In genomic region chr17:46556584-46556945, GRCm38 (mm10) we compare ENCODE assay signal across 9 mouse cellular contexts. TPM values are rescaled to one million over a fixed set of nuclear protein-coding genes. Genes with fewer than 3 reads are reported as not detected.
DNase-seq lines count a peak whose midpoint lies in the region; TF ChIP-seq lines count a peak whose summit lies in the region.
"Had no signal": no experiment of that assay in that cellular context is flagged by ENCODE, and none has a peak within 500 bp of the region (broad histone marks: within the 10 kb centered on the region; RNA-seq: fewer than 3 reads in every experiment).

No protein-coding gene starts in this region.

- intact Hi-C loops in gastrocnemius, adult 2 months (cut with DNase I), result loop anchor here (10.0 kb wide), 1 partner anchor 148 kb away; the partner anchor contains the start of gene Ppp2r5d
- intact Hi-C loops in left cerebral cortex, postnatal 25 days (cut with DNase I), result no loop called here

- H3K4me3 ChIP-seq in gastrocnemius, adult 2 months, result peak overlapping the region; percentile 98
- peak overlapping the region; percentile 50 to 98 for H3K4me3 ChIP-seq in ES-E14 (ENCODE audit: insufficient read depth in 1 of 2, low read depth in 1 of 2, low read length in 2 of 2, poor library complexity in 1 of 2, severe bottlenecking in 1 of 2)
- peak overlapping the region; percentile 100 for H3K4me3 ChIP-seq in forebrain, embryonic 10.5 days
- peak overlapping the region; percentile 97 for H3K4me3 ChIP-seq in megakaryocyte, embryonic 14.5 days (replicated peaks)

- peak; percentile 38 for DNase-seq in gastrocnemius, adult 2 months
- DNase-seq in gastrocnemius, postnatal 25 days, result no peak
- DNase-seq in ES-E14 (ENCODE audit: low read depth, low spot score), result no peak
- DNase-seq in forebrain, embryonic 10.5 days (ENCODE audit: extremely low spot score, low spot score), result no peak
- peak; percentile 79 for DNase-seq in kidney, postnatal 10 days
- DNase-seq in thymus, postnatal 0 days (ENCODE audit: low spot score), result peak; percentile 63
- DNase-seq in left cerebral cortex, postnatal 25 days (ENCODE audit: low spot score in 2 of 2), result no peak

- no peak for TF ChIP-seq CTCF in gastrocnemius, adult 2 months (IDR thresholded peaks at IDR 0.05)

- peak overlapping the region; percentile 98 for H3K27ac ChIP-seq in gastrocnemius, adult 2 months
- peak overlapping the region; percentile 35; the same call in 1 of the 2 replicates for H3K27ac ChIP-seq in ES-E14 (ENCODE audit: insufficient read depth, low read depth, low read length, poor library complexity, severe bottlenecking)
- H3K27ac ChIP-seq in forebrain, embryonic 10.5 days, result peak overlapping the region; percentile 97

- peaks cover 5 to 7% of the 10 kb centered on the region in 2 experiments; a peak in 2 of 4 replicates for H3K4me1 ChIP-seq in ES-E14 (ENCODE audit: control insufficient read depth in 2 of 2, insufficient read depth in 2 of 2, low read length in 2 of 2, poor library complexity in 1 of 2)
- H3K4me1 ChIP-seq in forebrain, embryonic 10.5 days, result peaks cover 54% of the 10 kb centered on the region
- H3K4me1 ChIP-seq in megakaryocyte, embryonic 14.5 days, result peaks cover 54% of the 10 kb centered on the region

- in situ Hi-C loops in ES-E14 (cut with MboI; ENCODE audit: low sequenced_read_pairs in 2 of 2, unreplicated experiment in 2 of 2), result no loop called here

- H3K9me3 ChIP-seq in ES-E14 (ENCODE audit: control insufficient read depth, insufficient read depth, low read depth, low read length), result no peaks in the 10 kb centered on the region
- H3K9me3 ChIP-seq in forebrain, embryonic 10.5 days, result no peaks in the 10 kb centered on the region
- no peaks in the 10 kb centered on the region for H3K9me3 ChIP-seq in megakaryocyte, embryonic 14.5 days

- H3K27me3 ChIP-seq in forebrain, embryonic 10.5 days (ENCODE audit: poor library complexity, severe bottlenecking), result peaks cover 9% of the 10 kb centered on the region
- no peaks in the 10 kb centered on the region for H3K27me3 ChIP-seq in megakaryocyte, embryonic 14.5 days (replicated peaks)
- H3K27me3 ChIP-seq: Patski had no signal

- peak overlapping the region; percentile 79 for H3K9ac ChIP-seq in ES-E14 (ENCODE audit: insufficient read depth, low read depth, low read length, poor library complexity, severe bottlenecking)

- peaks cover 2% of the 10 kb centered on the region; the same call in 1 of the 2 replicates for H3K36me3 ChIP-seq in ES-E14 (ENCODE audit: control insufficient read depth, insufficient read depth, low read length, poor library complexity, severe bottlenecking)
- H3K36me3 ChIP-seq in forebrain, embryonic 10.5 days (replicated peaks), result peaks cover 9% of the 10 kb centered on the region
- peaks cover 22% of the 10 kb centered on the region for H3K36me3 ChIP-seq in megakaryocyte, embryonic 14.5 days (replicated peaks; ENCODE audit: low read length)

- WGBS in forebrain, embryonic 10.5 days, result 0% methylated on average over 11 of the region's 11 CpGs

TF ChIP-seq in ES-E14, 5 proteins besides CTCF, POLR2A, EP300 and RAD21:
- TF ChIP-seq HCFC1 (IDR thresholded peaks at IDR 0.05; ENCODE audit: borderline replicate concordance, insufficient read depth, low read length) (no peak; the same call in 1 of the 2 replicates), ZC3H11A (IDR thresholded peaks at IDR 0.05; ENCODE audit: borderline replicate concordance, low read depth, low read length) (no peak), ZNF384 (IDR thresholded peaks at IDR 0.05; ENCODE audit: low read depth, low read length) (no peak), MAFK (IDR thresholded peaks at IDR 0.05; ENCODE audit: insufficient read depth, low read depth, low read length) (no peak), CHD2 (IDR thresholded peaks at IDR 0.05; ENCODE audit: low read depth, low read length) (no peak)

RNA-seq across cellular contexts. Expression of gene Srf, which starts 0.6 kb away (rescaled TPM):
- total RNA-seq in gastrocnemius, adult 2 months (2021), result 10 to 100 TPM; 82.4 to 89.3 TPM
- 10 to 100 TPM; 64.6 to 85.8 TPM for total RNA-seq in gastrocnemius, postnatal 25 days (2021)
- total RNA-seq in ES-E14 (2012; rRNA removed), result 65.2 and 75.6 TPM in 2 replicates
- polyA plus RNA-seq in forebrain, embryonic 10.5 days (2016; fragmentation: Nextera tagmentation; extraction: Ambion mirVana), result 5.4 and 5.5 TPM in 2 replicates
- polyA plus RNA-seq in megakaryocyte, embryonic 14.5 days (2012; ENCODE audit: insufficient read depth, low replicate concordance), result 148 and 196 TPM in 2 replicates
- 5.0 and 7.5 TPM in 2 replicates for polyA plus RNA-seq in thymus, postnatal 0 days (2015; fragmentation: Nextera tagmentation; extraction: Ambion mirVana)
- 10 to 100 TPM; 58.8 to 63.8 TPM for total RNA-seq in left cerebral cortex, postnatal 25 days (2021)

RNA-seq across cellular contexts. Expression of gene Cul9, which starts 10.4 kb away (rescaled TPM):
- total RNA-seq in gastrocnemius, adult 2 months (2021), result 10 to 100 TPM; 13.8 to 15.5 TPM
- total RNA-seq in gastrocnemius, postnatal 25 days (2021), result 10 to 100 TPM; 11.7 to 12.1 TPM
- 1.8 and 4.5 TPM in 2 replicates for total RNA-seq in ES-E14 (2012; rRNA removed)
- polyA plus RNA-seq in forebrain, embryonic 10.5 days (2016; fragmentation: Nextera tagmentation; extraction: Ambion mirVana), result 3.5 and 3.7 TPM in 2 replicates
- 2.4 and 6.0 TPM in 2 replicates for polyA plus RNA-seq in megakaryocyte, embryonic 14.5 days (2012; ENCODE audit: insufficient read depth, low replicate concordance)
- polyA plus RNA-seq in thymus, postnatal 0 days (2015; fragmentation: Nextera tagmentation; extraction: Ambion mirVana), result 2.5 and 2.8 TPM in 2 replicates
- total RNA-seq in left cerebral cortex, postnatal 25 days (2021), result 10 to 100 TPM; 55.8 to 59.3 TPM

Comparison
In these comparisons a context has a peak if more than half of its experiments do, and no peak if none do; other contexts are left out.
1. DNase-seq: peak in gastrocnemius, adult 2 months (single experiment), kidney, postnatal 10 days (single experiment) and thymus, postnatal 0 days (single experiment); none in gastrocnemius, postnatal 25 days (single experiment), ES-E14 (single experiment), forebrain, embryonic 10.5 days (single experiment) and left cerebral cortex, postnatal 25 days (0 of 2).
2. H3K27ac ChIP-seq: peak in every context shown above with its lines; median percentile 98 in gastrocnemius, adult 2 months; 97 in forebrain, embryonic 10.5 days; 35 in ES-E14.
3. Peak in every context shown above with its lines, with median percentiles within 50 percentile points of each other: H3K4me3 ChIP-seq.